Mouse (Mus musculus): Measurements from ENCODE around the gene Mgst2. TPM values are rescaled to one million over a fixed set of nuclear protein-coding genes. Genes with fewer than 3 reads are reported as not detected.

Mgst2 gene
- polyA plus RNA-seq, 1 experiment from 2014 or later, result 0.09 TPM

DNA sequence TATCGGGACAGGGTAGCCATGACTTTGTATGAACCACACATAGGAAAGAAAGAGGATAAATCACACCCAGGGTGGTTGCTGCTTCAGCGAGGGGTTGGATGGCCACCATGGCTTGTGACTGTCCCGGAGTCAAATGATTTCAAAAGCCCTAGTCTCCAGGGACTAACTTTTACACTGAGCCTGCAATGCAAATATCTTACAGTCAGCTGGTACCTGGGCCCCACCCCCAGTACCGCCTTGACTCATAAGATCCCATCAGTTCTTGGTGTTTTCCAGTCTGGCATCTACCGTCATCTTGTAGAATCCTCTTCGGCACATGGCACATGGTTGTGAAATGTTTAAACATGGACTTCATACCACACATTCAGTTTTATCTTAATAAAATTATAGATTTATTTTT, 25.4 kb downstream of the Mgst2 start:
- Histone ChIP-seq H3K4me1 (replicated peaks; ENCODE audit: control insufficient read depth, insufficient read depth, low read length) (no peaks in the 10 kb centered on the region), H3K27ac (ENCODE audit: low read depth, low read length) (no peak overlapping the region), H3K9me3 (ENCODE audit: control insufficient read depth, low read length) (no peaks in the 10 kb centered on the region), H3K27me3 (ENCODE audit: control insufficient read depth, insufficient read depth, low read length) (no peaks in the 10 kb centered on the region), H3K9ac (ENCODE audit: low read depth, low read length) (no peak overlapping the region), H3K4me3 (ENCODE audit: low read depth, low read length) (no peak overlapping the region), H3K4me2 (replicated peaks; ENCODE audit: low read depth, low read length) (no peak overlapping the region), H3K36me3 (ENCODE audit: control insufficient read depth, insufficient read depth, low read length) (peaks cover 2% of the 10 kb centered on the region)
- 93% methylated on average over 6 of the region's 6 CpGs for WGBS
- ATAC-seq (ENCODE audit: low FRiP score) (no peak), DNase-seq (ENCODE audit: low spot score) (no peak)

DNA sequence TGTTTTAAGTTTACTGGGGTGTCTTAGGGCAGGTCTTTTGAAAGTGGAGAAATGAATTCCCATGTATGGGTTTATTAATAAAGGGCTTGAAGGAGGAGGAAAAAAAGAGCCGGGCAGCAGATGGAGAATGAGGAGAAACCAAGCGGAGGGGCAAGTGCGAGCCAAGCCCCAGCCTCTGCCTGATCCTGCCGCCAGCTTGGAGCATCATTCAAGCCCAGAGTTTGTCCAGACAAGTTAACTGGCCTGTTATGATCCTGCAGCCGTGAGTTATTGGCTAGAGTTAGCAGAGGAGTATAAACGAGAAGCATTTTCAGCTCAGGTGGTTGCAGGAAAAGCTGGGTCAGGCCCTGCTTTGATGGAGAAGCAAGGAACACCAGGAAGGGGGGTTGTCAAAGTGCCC, 26.2 kb downstream of the Mgst2 start:
- DNase-seq (ENCODE audit: low spot score) (no peak), ATAC-seq (ENCODE audit: low FRiP score) (no peak)
- no peaks in the 10 kb centered on the region for H3K9me3 ChIP-seq (ENCODE audit: control insufficient read depth, low read length)
- no peak overlapping the region for H3K4me3 ChIP-seq (ENCODE audit: low read depth, low read length)
- WGBS, result 92% methylated on average over 6 of the region's 6 CpGs
- no peak overlapping the region for H3K27ac ChIP-seq (ENCODE audit: low read depth, low read length)
- no peaks in the 10 kb centered on the region for H3K4me1 ChIP-seq (replicated peaks; ENCODE audit: control insufficient read depth, insufficient read depth, low read length)
- peaks cover 2% of the 10 kb centered on the region for H3K36me3 ChIP-seq (ENCODE audit: control insufficient read depth, insufficient read depth, low read length)
- no peak overlapping the region for H3K9ac ChIP-seq (ENCODE audit: low read depth, low read length)
- H3K4me2 ChIP-seq (replicated peaks; ENCODE audit: low read depth, low read length), result no peak overlapping the region
- H3K27me3 ChIP-seq (ENCODE audit: control insufficient read depth, insufficient read depth, low read length), result no peaks in the 10 kb centered on the region

DNA sequence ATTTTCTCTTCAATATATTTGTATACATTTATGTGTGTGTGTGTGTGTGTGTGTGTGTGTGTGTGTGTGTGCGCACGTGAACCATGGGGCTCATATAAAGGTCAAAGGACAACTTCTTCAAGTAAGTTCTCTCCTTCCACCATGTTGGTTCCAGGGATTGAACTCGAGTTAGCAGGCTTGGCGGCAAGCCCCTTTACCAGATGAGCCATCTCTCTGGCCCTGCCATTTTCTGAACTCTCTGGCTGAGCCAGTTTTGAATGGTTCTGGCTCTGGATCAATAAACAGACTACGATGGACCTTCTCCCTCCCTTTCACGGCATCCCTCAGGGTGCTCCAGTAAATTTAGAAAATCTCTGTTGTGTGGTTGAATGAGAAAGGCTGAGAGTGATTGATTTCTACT, 26.6 kb downstream of the Mgst2 start:
- Histone ChIP-seq H3K27me3 (ENCODE audit: control insufficient read depth, insufficient read depth, low read length) (no peaks in the 10 kb centered on the region), H3K27ac (ENCODE audit: low read depth, low read length) (no peak overlapping the region), H3K9ac (ENCODE audit: low read depth, low read length) (no peak overlapping the region), H3K4me1 (replicated peaks; ENCODE audit: control insufficient read depth, insufficient read depth, low read length) (no peaks in the 10 kb centered on the region), H3K4me3 (ENCODE audit: low read depth, low read length) (no peak overlapping the region), H3K36me3 (ENCODE audit: control insufficient read depth, insufficient read depth, low read length) (peaks cover 2% of the 10 kb centered on the region), H3K9me3 (ENCODE audit: control insufficient read depth, low read length) (no peaks in the 10 kb centered on the region), H3K4me2 (replicated peaks; ENCODE audit: low read depth, low read length) (no peak overlapping the region)
- no peak for DNase-seq (ENCODE audit: low spot score)
- WGBS, result 79% methylated on average over 6 of the region's 6 CpGs
- ATAC-seq (ENCODE audit: low FRiP score), result no peak

DNA sequence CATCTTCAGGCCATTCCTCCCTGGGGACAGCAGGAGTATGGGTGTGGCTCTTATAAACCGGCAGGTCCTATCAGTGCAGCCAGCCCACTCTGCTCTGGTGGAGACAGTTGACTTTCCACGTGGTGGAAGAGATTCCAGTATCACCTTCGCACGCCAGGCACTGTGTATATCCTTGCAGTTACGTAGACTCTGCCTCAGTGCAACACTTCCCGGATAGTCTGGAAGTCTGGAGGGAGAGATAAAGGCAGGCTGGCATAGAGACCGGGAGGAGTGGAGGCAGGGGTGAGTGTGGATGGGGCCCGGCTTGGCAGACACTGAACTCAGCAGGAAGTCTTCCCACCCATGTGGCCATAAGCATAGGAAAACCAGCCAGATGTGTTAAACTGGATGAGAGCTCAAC, 28.6 kb downstream of the Mgst2 start:
- no peaks in the 10 kb centered on the region for H3K9me3 ChIP-seq (ENCODE audit: control insufficient read depth, low read length)
- no peak overlapping the region for H3K27ac ChIP-seq (ENCODE audit: low read depth, low read length)
- peaks cover 2% of the 10 kb centered on the region for H3K36me3 ChIP-seq (ENCODE audit: control insufficient read depth, insufficient read depth, low read length)
- H3K9ac ChIP-seq (ENCODE audit: low read depth, low read length), result no peak overlapping the region
- no peak overlapping the region for H3K4me3 ChIP-seq (ENCODE audit: low read depth, low read length)
- H3K4me1 ChIP-seq (replicated peaks; ENCODE audit: control insufficient read depth, insufficient read depth, low read length), result no peaks in the 10 kb centered on the region
- H3K27me3 ChIP-seq (ENCODE audit: control insufficient read depth, insufficient read depth, low read length), result no peaks in the 10 kb centered on the region
- DNase-seq (ENCODE audit: low spot score), result no peak
- no peak for ATAC-seq (ENCODE audit: low FRiP score)
- H3K4me2 ChIP-seq (replicated peaks; ENCODE audit: low read depth, low read length), result no peak overlapping the region
- WGBS, result 90% methylated on average over 8 of the region's 8 CpGs

DNA sequence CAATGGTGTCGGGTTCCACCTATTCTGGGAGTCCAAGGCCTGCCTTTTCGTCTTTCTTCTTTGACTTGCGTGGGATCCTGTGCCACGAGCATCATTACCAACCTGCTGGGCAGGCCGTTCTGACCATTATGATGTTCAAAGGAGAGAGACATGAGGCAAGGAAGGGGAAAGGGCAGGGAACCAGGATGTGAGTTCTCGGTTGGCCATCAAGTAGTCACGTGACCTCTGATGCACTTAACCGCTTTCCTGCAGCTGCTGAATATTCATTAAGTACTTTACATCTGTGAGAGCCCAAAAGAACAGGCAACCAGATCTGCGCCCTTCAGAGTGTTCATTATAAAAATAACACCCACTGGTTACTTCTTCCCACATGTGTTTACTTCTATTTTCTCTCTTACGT, 33.0 kb downstream of the Mgst2 start:
- no peak overlapping the region for H3K27ac ChIP-seq (ENCODE audit: low read depth, low read length)
- no peak overlapping the region for H3K9ac ChIP-seq (ENCODE audit: low read depth, low read length)
- peaks cover 2% of the 10 kb centered on the region for H3K36me3 ChIP-seq (ENCODE audit: control insufficient read depth, insufficient read depth, low read length)
- H3K4me2 ChIP-seq (replicated peaks; ENCODE audit: low read depth, low read length), result no peak overlapping the region
- no peak for DNase-seq (ENCODE audit: low spot score)
- H3K9me3 ChIP-seq (ENCODE audit: control insufficient read depth, low read length), result no peaks in the 10 kb centered on the region
- no peak overlapping the region for H3K4me3 ChIP-seq (ENCODE audit: low read depth, low read length)
- no peaks in the 10 kb centered on the region for H3K27me3 ChIP-seq (ENCODE audit: control insufficient read depth, insufficient read depth, low read length)
- 78% methylated on average over 10 of the region's 10 CpGs for WGBS
- no peak for ATAC-seq (ENCODE audit: low FRiP score)
- no peaks in the 10 kb centered on the region for H3K4me1 ChIP-seq (replicated peaks; ENCODE audit: control insufficient read depth, insufficient read depth, low read length)

DNA sequence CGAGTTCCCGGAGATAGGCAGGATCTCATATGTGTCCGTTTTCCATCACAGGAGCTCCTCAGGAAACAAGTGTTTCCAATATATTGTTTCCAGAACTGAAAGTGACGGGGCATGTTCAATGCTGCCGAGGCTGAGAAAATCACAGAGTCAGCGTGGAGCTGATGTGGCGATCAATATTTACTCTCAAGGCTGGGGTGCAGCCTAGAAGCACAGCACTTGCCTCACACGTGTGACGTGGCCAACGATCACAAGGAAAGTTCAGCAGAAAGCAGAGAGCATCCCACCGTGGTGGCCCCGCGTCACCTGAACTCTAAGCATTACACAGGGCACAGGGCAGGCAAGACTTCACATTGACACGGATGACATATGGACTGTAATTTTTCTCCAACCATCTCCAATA, 34.4 kb downstream of the Mgst2 start:
- 91% methylated on average over 14 of the region's 14 CpGs for WGBS
- H3K27me3 ChIP-seq (ENCODE audit: control insufficient read depth, insufficient read depth, low read length), result no peaks in the 10 kb centered on the region
- H3K4me3 ChIP-seq (ENCODE audit: low read depth, low read length), result no peak overlapping the region
- peaks cover 2% of the 10 kb centered on the region; the same call in 1 of the 2 replicates for H3K36me3 ChIP-seq (ENCODE audit: control insufficient read depth, insufficient read depth, low read length)
- no peak overlapping the region for H3K27ac ChIP-seq (ENCODE audit: low read depth, low read length)
- H3K9ac ChIP-seq (ENCODE audit: low read depth, low read length), result no peak overlapping the region
- H3K4me2 ChIP-seq (replicated peaks; ENCODE audit: low read depth, low read length), result no peak overlapping the region
- ATAC-seq (ENCODE audit: low FRiP score), result no peak
- no peaks in the 10 kb centered on the region for H3K4me1 ChIP-seq (replicated peaks; ENCODE audit: control insufficient read depth, insufficient read depth, low read length)
- H3K9me3 ChIP-seq (ENCODE audit: control insufficient read depth, low read length), result no peaks in the 10 kb centered on the region
- DNase-seq (ENCODE audit: low spot score), result no peak

DNA sequence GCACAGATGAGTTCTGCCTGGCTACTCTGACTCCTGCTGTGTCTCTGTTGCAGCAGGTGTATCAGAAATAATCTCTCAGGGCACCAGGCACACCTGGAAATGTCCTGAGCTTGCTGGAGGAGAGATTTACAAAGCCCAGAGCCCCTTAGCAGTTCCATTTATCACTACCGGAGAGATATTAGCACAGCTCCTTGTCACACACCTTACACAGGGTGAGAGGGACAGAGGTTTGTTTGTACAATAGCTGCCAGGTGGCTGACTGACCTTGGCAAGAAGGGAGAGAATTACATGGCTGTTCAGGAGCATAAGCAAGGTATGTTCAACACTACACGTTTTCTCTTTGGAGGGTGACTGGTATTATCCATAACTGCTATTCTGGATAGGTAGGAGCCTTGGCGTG, 35.6 kb downstream of the Mgst2 start:
- no peaks in the 10 kb centered on the region for H3K36me3 ChIP-seq (ENCODE audit: control insufficient read depth, insufficient read depth, low read length)
- ATAC-seq (ENCODE audit: low FRiP score) (no peak), DNase-seq (ENCODE audit: low spot score) (no peak)

DNA sequence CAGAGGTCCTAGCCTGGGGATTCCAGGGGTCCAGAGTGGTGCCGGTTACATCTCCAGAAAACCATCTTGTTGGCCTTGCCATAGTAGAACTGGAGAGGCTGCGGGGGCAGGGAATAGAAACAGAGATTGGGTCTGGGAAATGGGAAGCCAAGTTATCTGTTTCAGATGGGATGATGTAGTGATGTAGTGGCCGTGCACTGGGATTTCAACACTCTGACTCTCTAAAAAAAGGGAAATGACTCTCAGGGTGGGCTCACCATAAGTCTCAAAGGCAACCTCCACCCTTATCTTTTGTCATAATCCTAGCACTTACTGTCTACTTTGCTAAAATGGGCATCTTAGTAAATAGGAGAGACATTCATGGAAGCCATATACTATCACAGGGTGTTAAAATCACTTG, 37.8 kb downstream of the Mgst2 start:
- no peak overlapping the region for H3K9ac ChIP-seq (ENCODE audit: low read depth, low read length)
- no peak for DNase-seq (ENCODE audit: low spot score)
- no peak overlapping the region for H3K4me3 ChIP-seq (ENCODE audit: low read depth, low read length)
- 91% methylated on average over 3 of the region's 3 CpGs for WGBS
- no peak overlapping the region for H3K4me2 ChIP-seq (replicated peaks; ENCODE audit: low read depth, low read length)
- ATAC-seq (ENCODE audit: low FRiP score), result no peak
- H3K36me3 ChIP-seq (ENCODE audit: control insufficient read depth, insufficient read depth, low read length), result no peaks in the 10 kb centered on the region
- no peaks in the 10 kb centered on the region for H3K9me3 ChIP-seq (ENCODE audit: control insufficient read depth, low read length)
- no peaks in the 10 kb centered on the region for H3K27me3 ChIP-seq (ENCODE audit: control insufficient read depth, insufficient read depth, low read length)
- H3K27ac ChIP-seq (ENCODE audit: low read depth, low read length), result no peak overlapping the region
- peaks cover 11% of the 10 kb centered on the region for H3K4me1 ChIP-seq (replicated peaks; ENCODE audit: control insufficient read depth, insufficient read depth, low read length)

More for the DNA sequence above, 35.6 kb downstream of the Mgst2 start:
- Histone ChIP-seq H3K4me2 (replicated peaks; ENCODE audit: low read depth, low read length) (no peak overlapping the region), H3K9ac (ENCODE audit: low read depth, low read length) (no peak overlapping the region), H3K4me3 (ENCODE audit: low read depth, low read length) (no peak overlapping the region), H3K27me3 (ENCODE audit: control insufficient read depth, insufficient read depth, low read length) (no peaks in the 10 kb centered on the region), H3K4me1 (replicated peaks; ENCODE audit: control insufficient read depth, insufficient read depth, low read length) (peaks cover 5% of the 10 kb centered on the region), H3K9me3 (ENCODE audit: control insufficient read depth, low read length) (no peaks in the 10 kb centered on the region), H3K27ac (ENCODE audit: low read depth, low read length) (no peak overlapping the region)
- 89% methylated on average over 3 of the region's 3 CpGs for WGBS

DNA sequence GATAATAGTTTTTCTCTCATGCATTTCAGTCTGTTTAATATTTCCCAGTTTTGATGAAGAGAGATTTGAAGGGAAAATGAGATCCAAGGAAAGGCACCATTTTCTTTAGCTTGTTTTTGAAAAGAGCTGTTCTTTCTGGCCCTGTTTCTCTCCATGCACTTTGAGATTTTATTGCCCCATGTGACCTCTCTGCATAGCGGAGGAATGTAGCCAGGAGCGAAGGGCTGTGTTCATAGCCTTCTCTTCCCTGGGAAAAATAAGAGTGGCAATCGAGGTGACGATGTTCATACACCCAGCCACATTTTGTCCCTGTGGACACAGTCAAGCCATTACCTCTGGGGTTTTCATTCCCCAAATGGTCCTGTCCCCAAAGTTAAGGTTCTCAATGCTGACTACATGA, 40.0 kb downstream of the Mgst2 start:
- Histone ChIP-seq H3K27me3 (ENCODE audit: control insufficient read depth, insufficient read depth, low read length) (no peaks in the 10 kb centered on the region), H3K27ac (ENCODE audit: low read depth, low read length) (no peak overlapping the region), H3K4me1 (replicated peaks; ENCODE audit: control insufficient read depth, insufficient read depth, low read length) (peaks cover 11% of the 10 kb centered on the region), H3K4me2 (replicated peaks; ENCODE audit: low read depth, low read length) (no peak overlapping the region), H3K4me3 (ENCODE audit: low read depth, low read length) (no peak overlapping the region), H3K9me3 (ENCODE audit: control insufficient read depth, low read length) (no peaks in the 10 kb centered on the region), H3K9ac (ENCODE audit: low read depth, low read length) (no peak overlapping the region), H3K36me3 (ENCODE audit: control insufficient read depth, insufficient read depth, low read length) (no peaks in the 10 kb centered on the region)
- 80% methylated on average over 4 of the region's 4 CpGs for WGBS
- ATAC-seq (ENCODE audit: low FRiP score), result no peak
- no peak for DNase-seq (ENCODE audit: low spot score)
